Mouse (Mus musculus) limb, embryonic 11.5 days (tissue): Measurements from ENCODE around the gene Med11. TPM values are rescaled to one million over a fixed set of nuclear protein-coding genes. Genes with fewer than 3 reads are reported as not detected.

ENCODE experiments used
- ATAC-seq: fragments of 200-750 bp; cut with Nextera tagmentation; 2 replicates; pipeline ENCODE4 v1.8.0; 2017; ENCODE audit warnings: low read depth; ENCODE audit not compliant: insufficient number of reproducible peaks, low FRiP score, low TSS enrichment
- DNase-seq: peaks from one replicate; pipeline ENCODE4 v3.0.0-alpha.2; 2015; ENCODE audit warnings: low spot score
- H3K27ac ChIP-seq: fragments of 300-500 bp; sonication (generic); replicated peaks from 2 replicates; pipeline ENCODE4 v1.5.1; 2014; ENCODE audit warnings: low read depth, mild to moderate bottlenecking, low read length
- H3K27me3 ChIP-seq: fragments of 300-500 bp; sonication (generic); 2 replicates; pipeline ENCODE4 v1.6.1; 2014; ENCODE audit warnings: mild to moderate bottlenecking, low read length, mixed read lengths; ENCODE audit not compliant: control insufficient read depth, insufficient read depth
- H3K36me3 ChIP-seq: fragments of 300-500 bp; sonication (generic); 2 replicates; pipeline ENCODE4 v1.6.1; 2014; ENCODE audit warnings: mild to moderate bottlenecking, low read length, moderate library complexity, mixed read lengths; ENCODE audit not compliant: control insufficient read depth, insufficient read depth
- H3K4me1 ChIP-seq: fragments of 300-500 bp; sonication (generic); 2 replicates; pipeline ENCODE4 v1.6.1; 2014; ENCODE audit warnings: low read length, mixed read lengths; ENCODE audit not compliant: control insufficient read depth, insufficient read depth
- H3K4me2 ChIP-seq: fragments of 300-500 bp; sonication (generic); 2 replicates; pipeline ENCODE4 v1.6.1; 2014; ENCODE audit warnings: low read depth, mild to moderate bottlenecking, moderate library complexity; ENCODE audit not compliant: severe bottlenecking
- H3K4me3 ChIP-seq: fragments of 300-500 bp; sonication (generic); 2 replicates; pipeline ENCODE4 v1.5.1; 2014; ENCODE audit warnings: low read depth, low read length
- H3K9ac ChIP-seq: fragments of 300-500 bp; sonication (generic); 2 replicates; pipeline ENCODE4 v1.6.1; 2014; ENCODE audit warnings: mild to moderate bottlenecking, low read length
- H3K9me3 ChIP-seq: fragments of 300-500 bp; sonication (generic); 2 replicates; pipeline ENCODE4 v1.6.1; 2016; ENCODE audit warnings: low read length; ENCODE audit not compliant: control insufficient read depth
- WGBS: fragments of 180-500 bp; shearing (Covaris S2); extraction: QIAGEN DNeasy Blood & Tissue Kit; methylation state at CpG from one replicate; pipeline ENCODE4 v1.1.7; 2014; 5-methylcytosine and 5-hydroxymethylcytosine counted together
- microRNA-seq: library from miRNA; unstranded; fragments of <30 nt; microRNA quantifications from one replicate; pipeline ENCODE4, GENCODE M21; 2016
- polyA plus RNA-seq: library from polyadenylated mRNA; unstranded; fragments of >200 nt; fragmentation: Nextera tagmentation; extraction: Ambion mirVana; gene quantifications from 2 replicates; pipeline ENCODE4 v1.2.1, GENCODE M21; 2014

Gene Med11
- polyA plus RNA-seq, 1 experiment from 2014 or later = 50.1 TPM

GRCm38 (mm10) chr11:70499566-70500475 lies 48.1 kb downstream of the Med11 start:
- Histone ChIP-seq H3K4me3 (no peak overlapping the region), H3K9me3 (no peaks in the 10 kb centered on the region), H3K27me3 (no peaks in the 10 kb centered on the region), H3K4me2 (no peak overlapping the region), H3K27ac (no peak overlapping the region), H3K9ac (no peak overlapping the region), H3K4me1 (no peaks in the 10 kb centered on the region), H3K36me3 (no peaks in the 10 kb centered on the region)
- ATAC-seq (no peak), DNase-seq (no peak)
- WGBS = 78% methylated on average over 14 of the region's 14 CpGs

GRCm38 (mm10) chr11:70500476-70500812 lies 48.7 kb downstream of the Med11 start:
- no peak overlapping the region for H3K9ac ChIP-seq
- no peaks in the 10 kb centered on the region for H3K9me3 ChIP-seq
- no peaks in the 10 kb centered on the region for H3K27me3 ChIP-seq
- H3K36me3 ChIP-seq = no peaks in the 10 kb centered on the region
- DNase-seq (no peak), ATAC-seq (no peak)
- H3K4me2 ChIP-seq = no peak overlapping the region
- H3K27ac ChIP-seq = no peak overlapping the region
- H3K4me1 ChIP-seq = no peaks in the 10 kb centered on the region
- H3K4me3 ChIP-seq = no peak overlapping the region
- WGBS = 90% methylated on average over 1 of the region's 1 CpGs

- H3K9ac ChIP-seq = no peak overlapping the region
- no peaks in the 10 kb centered on the region for H3K36me3 ChIP-seq
- no peak for ATAC-seq
- no peaks in the 10 kb centered on the region for H3K27me3 ChIP-seq
- no peak overlapping the region for H3K27ac ChIP-seq
- H3K4me2 ChIP-seq = no peak overlapping the region
- no peaks in the 10 kb centered on the region for H3K9me3 ChIP-seq
- no peak for DNase-seq
- H3K4me1 ChIP-seq = no peaks in the 10 kb centered on the region
- WGBS = 69% methylated on average over 3 of the region's 3 CpGs
- no peak overlapping the region for H3K4me3 ChIP-seq
Measured at GRCm38 (mm10) chr11:70502018-70502417, 50.3 kb downstream of the Med11 start.

Small RNAs within 50 kb of the gene (microRNA-seq; reads per million reads assigned to microRNA genes)
- not detected for gene Mir7115

Other genes with a start within 250 kb of the Med11 start
- gene Slc16a11, start 239.2 kb upstream of the Med11 start, polyA plus RNA-seq = 0.21 and 0.67 TPM in 2 replicates
- gene Slc16a13, start 230.9 kb upstream of the Med11 start, polyA plus RNA-seq = 17.0 and 17.8 TPM in 2 replicates
- gene Bcl6b, start 222.1 kb upstream of the Med11 start, polyA plus RNA-seq = 7.3 and 7.5 TPM in 2 replicates
- gene 0610010K14Rik, start 214.0 kb upstream of the Med11 start, polyA plus RNA-seq = 216 and 218 TPM in 2 replicates
- gene Gm21988, start 212.1 kb upstream of the Med11 start, polyA plus RNA-seq = 8.2 and 10.5 TPM in 2 replicates
- 94.1 and 94.6 TPM in 2 replicates for gene Rnasek, start 212.1 kb upstream of the Med11 start, polyA plus RNA-seq
- gene Alox12, start 196.6 kb upstream of the Med11 start, polyA plus RNA-seq = 3.3 and 3.6 TPM in 2 replicates
- not detected in 2 replicates for gene Alox12e, start 129.3 kb upstream of the Med11 start, polyA plus RNA-seq
- gene Alox15, start 99.9 kb upstream of the Med11 start, polyA plus RNA-seq = 0.20 TPM in 1 of 2 replicates, not detected in the other
- gene Pelp1, start 41.9 kb upstream of the Med11 start, polyA plus RNA-seq = 45.2 and 50.8 TPM in 2 replicates
- 21.9 and 30.3 TPM in 2 replicates for gene Arrb2, start 19.3 kb upstream of the Med11 start, polyA plus RNA-seq
- gene Zmynd15, start 7.5 kb downstream of the Med11 start, polyA plus RNA-seq = 0.15 and 0.41 TPM in 2 replicates
- gene Cxcl16, start 8.1 kb downstream of the Med11 start, polyA plus RNA-seq = 1.0 and 1.4 TPM in 2 replicates
- 0.49 and 0.64 TPM in 2 replicates for gene Tm4sf5, start 53.3 kb downstream of the Med11 start, polyA plus RNA-seq
- 0.55 TPM in 1 of 2 replicates, not detected in the other for gene Vmo1, start 62.7 kb downstream of the Med11 start, polyA plus RNA-seq
- gene Gltpd2, start 67.3 kb downstream of the Med11 start, polyA plus RNA-seq = 0.39 and 0.50 TPM in 2 replicates
- 964 and 999 TPM in 2 replicates for gene Psmb6, start 73.4 kb downstream of the Med11 start, polyA plus RNA-seq
- gene Gm40193, start 81.0 kb downstream of the Med11 start, polyA plus RNA-seq = not detected in 2 replicates
- 2.4 and 3.9 TPM in 2 replicates for gene Pld2, start 88.1 kb downstream of the Med11 start, polyA plus RNA-seq
- 21.2 and 22.7 TPM in 2 replicates for gene Mink1, start 111.0 kb downstream of the Med11 start, polyA plus RNA-seq
- gene 4930544D05Rik, start 163.9 kb downstream of the Med11 start, polyA plus RNA-seq = not detected in 2 replicates
- gene Chrne, start 167.3 kb downstream of the Med11 start, polyA plus RNA-seq = not detected in 2 replicates
- 1.2 and 1.3 TPM in 2 replicates for gene Gp1ba, start 187.2 kb downstream of the Med11 start, polyA plus RNA-seq
- gene Rnf167, start 195.3 kb downstream of the Med11 start, polyA plus RNA-seq = 89.5 and 99.1 TPM in 2 replicates
- gene Slc25a11, start 195.6 kb downstream of the Med11 start, polyA plus RNA-seq = 141 and 148 TPM in 2 replicates
- 2,040 and 2,092 TPM in 2 replicates for gene Pfn1, start 202.7 kb downstream of the Med11 start, polyA plus RNA-seq
- gene Eno3, start 205.3 kb downstream of the Med11 start, polyA plus RNA-seq = 49.4 and 53.3 TPM in 2 replicates
- 156 and 173 TPM in 2 replicates for gene Spag7, start 217.5 kb downstream of the Med11 start, polyA plus RNA-seq
- gene Camta2, start 236.2 kb downstream of the Med11 start, polyA plus RNA-seq = 8.2 and 11.8 TPM in 2 replicates
- gene Inca1, start 248.2 kb downstream of the Med11 start, polyA plus RNA-seq = 0.71 and 0.96 TPM in 2 replicates
- gene Kif1c, start 248.6 kb downstream of the Med11 start, polyA plus RNA-seq = 7.2 and 10.2 TPM in 2 replicates